Mouse (Mus musculus): ENCODE results near the gene Tcte3. TPM values are rescaled to one million over a fixed set of nuclear protein-coding genes. Genes with fewer than 3 reads are reported as not detected.

Tcte3 gene
- 1 to 10 TPM; 3.2 to 3.4 TPM for total RNA-seq (2023)

DNA sequence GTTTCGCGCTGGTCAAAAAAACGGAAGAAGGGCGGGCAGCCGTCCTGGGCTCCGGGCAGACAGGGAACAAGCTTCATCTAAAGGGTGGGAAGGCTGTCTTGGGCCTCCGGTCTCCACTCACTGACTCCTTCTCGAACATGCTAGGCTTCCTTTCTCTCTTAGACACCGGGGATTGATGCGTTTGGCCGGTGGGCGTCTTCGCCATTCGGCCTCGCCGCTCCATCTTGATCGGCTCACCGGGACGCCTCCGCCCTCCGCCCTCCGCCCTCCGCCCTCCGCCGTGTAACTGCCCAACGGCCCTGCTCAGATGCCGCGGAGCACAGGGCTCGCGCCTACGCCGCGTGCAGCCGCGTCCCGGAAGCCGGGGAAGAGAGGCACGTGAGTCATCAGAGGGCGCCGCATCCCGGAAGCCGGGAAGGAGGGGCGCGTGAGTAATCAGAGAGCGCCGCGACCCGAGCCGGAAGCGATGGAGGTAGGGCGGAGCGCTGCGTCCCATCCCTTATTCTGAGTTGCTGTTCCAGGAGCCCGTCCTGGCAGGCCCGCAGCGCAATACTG is at the start of gene Tcte3, which contains the start of the genes Ermard and Gm3448:
Tcte3 (minus strand) TSS at position 314 of the 555 bp plus-strand sequence.
Ermard (plus strand) TSS at position 34 of the 555 bp plus-strand sequence.
Gm3448 (minus strand) TSS at position 363 of the 555 bp plus-strand sequence.

DNA sequence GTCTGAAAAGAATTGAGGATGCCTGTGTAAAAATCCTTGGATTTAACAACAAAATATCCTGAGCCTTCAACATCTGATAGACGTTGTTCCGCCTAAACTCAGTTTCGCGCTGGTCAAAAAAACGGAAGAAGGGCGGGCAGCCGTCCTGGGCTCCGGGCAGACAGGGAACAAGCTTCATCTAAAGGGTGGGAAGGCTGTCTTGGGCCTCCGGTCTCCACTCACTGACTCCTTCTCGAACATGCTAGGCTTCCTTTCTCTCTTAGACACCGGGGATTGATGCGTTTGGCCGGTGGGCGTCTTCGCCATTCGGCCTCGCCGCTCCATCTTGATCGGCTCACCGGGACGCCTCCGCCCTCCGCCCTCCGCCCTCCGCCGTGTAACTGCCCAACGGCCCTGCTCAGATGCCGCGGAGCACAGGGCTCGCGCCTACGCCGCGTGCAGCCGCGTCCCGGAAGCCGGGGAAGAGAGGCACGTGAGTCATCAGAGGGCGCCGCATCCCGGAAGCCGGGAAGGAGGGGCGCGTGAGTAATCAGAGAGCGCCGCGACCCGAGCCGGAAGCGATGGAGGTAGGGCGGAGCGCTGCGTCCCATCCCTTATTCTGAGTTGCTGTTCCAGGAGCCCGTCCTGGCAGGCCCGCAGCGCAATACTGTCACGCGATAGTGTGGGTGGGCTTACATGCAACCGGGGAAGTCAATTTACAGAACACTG is 31.4 kb downstream of the Tcte3 start, which contains the start of gene Gm3435:
Gm3435 (plus strand) TSS at position 471 of the 708 bp plus-strand sequence.

GRCm38 (mm10) chr17:14978362-14979038 is 62.8 kb downstream of the Tcte3 start, which contains the start of the genes 9030025P20Rik and Gm3417:
9030025P20Rik (plus strand) TSS chr17:14978468.
Gm3417 (minus strand) TSS chr17:14978790.

Other genes with a start within 250 kb of the Tcte3 start
- gene Wdr27, start 98.3 kb downstream of the Tcte3 start, total RNA-seq (2023) = under 1 TPM; 0.92 to 0.99 TPM
- gene 1600012H06Rik, start 98.3 kb downstream of the Tcte3 start, total RNA-seq (2023) = 10 to 100 TPM; 19.2 to 24.0 TPM
- gene Phf10, start 80.2 kb downstream of the Tcte3 start, total RNA-seq (2023) = 10 to 100 TPM; 55.3 to 59.6 TPM
- gene 9030025P20Rik, start 63.0 kb downstream of the Tcte3 start, total RNA-seq (2023) = 10 to 100 TPM; 18.1 to 20.0 TPM
- gene Gm3417, start 62.7 kb downstream of the Tcte3 start, total RNA-seq (2023) = not detected
- 1 to 10 TPM; 6.0 to 9.9 TPM for gene Gm3435, start 31.3 kb downstream of the Tcte3 start, total RNA-seq (2023)
- 100 to 1,000 TPM; 102 to 109 TPM for gene Ermard, start 280 bp downstream of the Tcte3 start, total RNA-seq (2023)
- gene Gm3448, start within 50 bp of the Tcte3 start, total RNA-seq (2023) = 1 to 10 TPM; 7.4 to 8.2 TPM

All from neutrophil, adult 83 days (primary cell).